Mouse (Mus musculus): ENCODE data around the gene Sirt5.

The Sirt5 gene

GRCm38 (mm10) chr13:43364985-43365824 is at the start of gene Sirt5:
Gene Sirt5, plus strand, starts transcription at chr13:43365496.
- DNase-seq (ENCODE audit: low spot score) = peak; percentile 62

- DNase-seq (ENCODE audit: low spot score) = no peak
These were observed 47.9 kb upstream of the Sirt5 start for GRCm38 (mm10) chr13:43317411-43317810.

- DNase-seq (ENCODE audit: low spot score) = no peak
These were observed 45.9 kb upstream of the Sirt5 start for GRCm38 (mm10) chr13:43319396-43319795.

GRCm38 (mm10) chr13:43321492-43321891 is 43.8 kb upstream of the Sirt5 start:
- no peak for DNase-seq (ENCODE audit: low spot score)

GRCm38 (mm10) chr13:43325427-43325826 is 39.9 kb upstream of the Sirt5 start:
- no peak for DNase-seq (ENCODE audit: low spot score)

GRCm38 (mm10) chr13:43331721-43332444 is 33.4 kb upstream of the Sirt5 start:
- DNase-seq (ENCODE audit: low spot score) = no peak

- peak; percentile 38 for DNase-seq (ENCODE audit: low spot score)
These were observed 32.7 kb upstream of the Sirt5 start for GRCm38 (mm10) chr13:43332591-43332990.

- no peak for DNase-seq (ENCODE audit: low spot score)
These were observed 28.7 kb upstream of the Sirt5 start for GRCm38 (mm10) chr13:43336425-43337221.

- DNase-seq (ENCODE audit: low spot score) = no peak
These were observed 27.3 kb upstream of the Sirt5 start for GRCm38 (mm10) chr13:43338001-43338400.

- DNase-seq (ENCODE audit: low spot score) = no peak
These were observed 26.7 kb upstream of the Sirt5 start for GRCm38 (mm10) chr13:43338632-43339031.

GRCm38 (mm10) chr13:43346825-43347224 is 18.5 kb upstream of the Sirt5 start:
- DNase-seq (ENCODE audit: low spot score) = no peak

GRCm38 (mm10) chr13:43349376-43349775 is 15.9 kb upstream of the Sirt5 start:
- no peak for DNase-seq (ENCODE audit: low spot score)

- DNase-seq (ENCODE audit: low spot score) = no peak
These were observed 14.7 kb upstream of the Sirt5 start for GRCm38 (mm10) chr13:43350489-43351169.

GRCm38 (mm10) chr13:43353356-43353755 is 11.9 kb upstream of the Sirt5 start:
- DNase-seq (ENCODE audit: low spot score) = no peak

- DNase-seq (ENCODE audit: low spot score) = no peak
These were observed 10.9 kb upstream of the Sirt5 start for GRCm38 (mm10) chr13:43354362-43354761.

- no peak for DNase-seq (ENCODE audit: low spot score)
These were observed 8.8 kb upstream of the Sirt5 start for GRCm38 (mm10) chr13:43356346-43357125.

- DNase-seq (ENCODE audit: low spot score) = no peak
These were observed 4.8 kb upstream of the Sirt5 start for GRCm38 (mm10) chr13:43360534-43360933.

GRCm38 (mm10) chr13:43362353-43362752 is 2.9 kb upstream of the Sirt5 start:
- no peak for DNase-seq (ENCODE audit: low spot score)

GRCm38 (mm10) chr13:43365825-43366184 is 509 bp downstream of the Sirt5 start:
- no peak for DNase-seq (ENCODE audit: low spot score)

GRCm38 (mm10) chr13:43370063-43370462 is 4.8 kb downstream of the Sirt5 start:
- DNase-seq (ENCODE audit: low spot score) = no peak

- DNase-seq (ENCODE audit: low spot score) = no peak
These were observed 7.6 kb downstream of the Sirt5 start for GRCm38 (mm10) chr13:43372892-43373291.
